Mouse (Mus musculus) ES-E14 (cell line): ENCODE data around the gene Auh.

Experiments used
- CHD2 ChIP-seq: IDR thresholded peaks from 2 replicates; pipeline ENCODE4 v1.6.1; 2014; ENCODE audit warnings: mild to moderate bottlenecking, low read depth, low read length, inconsistent platforms
- HCFC1 ChIP-seq: IDR thresholded peaks from 2 replicates; pipeline ENCODE4 v1.6.1; 2012; ENCODE audit warnings: low read length, inconsistent platforms, borderline replicate concordance; ENCODE audit not compliant: insufficient read depth
- MAFK ChIP-seq: IDR thresholded peaks from 2 replicates; pipeline ENCODE4 v1.6.1; 2014; ENCODE audit warnings: mild to moderate bottlenecking, low read depth, low read length, inconsistent platforms; ENCODE audit not compliant: insufficient read depth
- ZC3H11A ChIP-seq: IDR thresholded peaks from 2 replicates; pipeline ENCODE4 v1.6.1; 2012; ENCODE audit warnings: low read depth, mild to moderate bottlenecking, inconsistent platforms, low read length, borderline replicate concordance

DNA sequence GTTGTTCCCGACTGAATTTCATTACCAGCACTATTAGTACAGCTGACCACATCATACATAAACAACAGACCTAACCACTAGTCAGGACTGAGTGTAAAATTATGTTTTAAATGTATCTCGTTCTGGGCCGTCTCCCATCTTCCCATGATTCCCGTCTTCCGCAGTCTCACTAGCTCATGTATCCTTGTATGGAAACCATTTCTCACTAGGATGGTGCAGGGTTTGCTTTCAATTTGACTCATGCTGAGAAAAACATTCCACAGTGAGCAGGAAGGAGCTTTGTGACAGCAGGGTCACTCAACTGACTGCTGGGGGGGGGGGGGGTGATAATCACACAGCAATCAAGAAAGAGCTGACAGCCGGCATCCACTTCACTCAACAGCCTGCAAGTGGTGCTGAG is 25.3 kb downstream of the Auh start:
- TF ChIP-seq ZC3H11A (no peak), MAFK (no peak), HCFC1 (no peak), CHD2 (no peak)
